In genomic region chr2:35257886-35258285, GRCm38 (mm10) we compare ENCODE assay signal across 18 mouse cellular contexts. TPM values are rescaled to one million over a fixed set of nuclear protein-coding genes. Genes with fewer than 3 reads are reported as not detected.
A peak's percentile ranks its signal among the peaks of the same experiment; 100 is the strongest.
DNase-seq lines count a peak whose midpoint lies in the region; ATAC-seq lines count a peak whose summit lies in the region.
"Had no signal": no experiment of that assay in that cellular context is flagged by ENCODE, and none has a peak within 500 bp of the region (broad histone marks: within the 10 kb centered on the region; RNA-seq: fewer than 3 reads in every experiment).

No protein-coding gene starts in this region.

- H3K27me3 ChIP-seq in heart, embryonic 14.5 days (ENCODE audit: control insufficient read depth, insufficient read depth, low read length): no peaks in the 10 kb centered on the region
- no peaks in the 10 kb centered on the region for H3K27me3 ChIP-seq in megakaryocyte, embryonic 14.5 days (replicated peaks)
- no peaks in the 10 kb centered on the region for H3K27me3 ChIP-seq in intestine, embryonic 16.5 days (replicated peaks; ENCODE audit: control insufficient read depth, insufficient read depth, low read length)

- peak overlapping the region; percentile 84 for H3K9ac ChIP-seq in heart, embryonic 14.5 days (ENCODE audit: low read length)
- no peak overlapping the region for H3K9ac ChIP-seq in intestine, embryonic 16.5 days (ENCODE audit: low read depth, low read length)
- H3K9ac ChIP-seq: forebrain, embryonic 13.5 days; midbrain, embryonic 15.5 days; neural tube, embryonic 13.5 days had no signal

- intact Hi-C loops in heart, postnatal 36 days (cut with DNase I): no loop called here

- peak overlapping the region in 1 of 2 experiments; percentile 75; a peak in 1 of 4 replicates for H3K4me3 ChIP-seq in heart, embryonic 14.5 days (ENCODE audit: control insufficient read depth in 1 of 2, insufficient read depth in 1 of 2, low read depth in 1 of 2, low read length in 2 of 2)
- H3K4me3 ChIP-seq in megakaryocyte, embryonic 14.5 days (replicated peaks): peak overlapping the region; percentile 96
- H3K4me3 ChIP-seq in intestine, embryonic 16.5 days (ENCODE audit: low read length): no peak overlapping the region; the same call in 1 of the 2 replicates
- H3K4me3 ChIP-seq: forebrain, embryonic 13.5 days; midbrain, embryonic 15.5 days had no signal

- H3K4me1 ChIP-seq in heart, embryonic 14.5 days (ENCODE audit: control insufficient read depth in 2 of 2, insufficient read depth in 2 of 2, low read length in 2 of 2): peaks cover 25 to 43% of the 10 kb centered on the region in 2 experiments
- peaks cover 94% of the 10 kb centered on the region for H3K4me1 ChIP-seq in megakaryocyte, embryonic 14.5 days
- H3K4me1 ChIP-seq in intestine, embryonic 16.5 days (ENCODE audit: control insufficient read depth, insufficient read depth, low read length): peaks cover 29% of the 10 kb centered on the region

- H3K4me2 ChIP-seq in heart, embryonic 14.5 days (ENCODE audit: low read length): peak overlapping the region; percentile 84
- H3K4me2 ChIP-seq in intestine, embryonic 16.5 days (ENCODE audit: low read depth, low read length): peak overlapping the region; percentile 94
- H3K4me2 ChIP-seq: midbrain, embryonic 15.5 days had no signal

- DNase-seq in heart, postnatal 36 days: no peak
- DNase-seq in left cerebral cortex, adult 9 months (ENCODE audit: low spot score in 2 of 2): no peak
- no peak for DNase-seq in thymus, postnatal 0 days (ENCODE audit: low spot score)
- no peak for DNase-seq in yolk sac, embryonic 10.5 days (ENCODE audit: low spot score)
- DNase-seq: cerebellum, adult 9-11 months; gastrocnemius, postnatal 10 days; kidney, postnatal 14 days; lung, postnatal 10 days; right cerebral cortex, adult 18-20 months; thymus, adult 18-20 months had no signal

- no peaks in the 10 kb centered on the region for H3K9me3 ChIP-seq in heart, embryonic 14.5 days (ENCODE audit: control insufficient read depth, low read length)
- H3K9me3 ChIP-seq in megakaryocyte, embryonic 14.5 days: no peaks in the 10 kb centered on the region
- no peaks in the 10 kb centered on the region for H3K9me3 ChIP-seq in intestine, embryonic 16.5 days (ENCODE audit: control insufficient read depth, low read length)
- H3K9me3 ChIP-seq: forebrain, embryonic 13.5 days; limb, embryonic 12.5 days; midbrain, embryonic 15.5 days; neural tube, embryonic 13.5 days had no signal

- ATAC-seq in heart, embryonic 14.5 days (ENCODE audit: insufficient number of reproducible peaks, insufficient read depth, low FRiP score, low read depth): no peak
- no peak for ATAC-seq in megakaryocyte, adult 5-6 weeks (ENCODE audit: poor library complexity, severe bottlenecking)
- no peak for ATAC-seq in intestine, embryonic 16.5 days
- ATAC-seq: forebrain, embryonic 13.5 days; midbrain, embryonic 15.5 days had no signal

- H3K36me3 ChIP-seq in heart, embryonic 14.5 days (ENCODE audit: control insufficient read depth, insufficient read depth, low read length): no peaks in the 10 kb centered on the region
- peaks cover 25% of the 10 kb centered on the region for H3K36me3 ChIP-seq in megakaryocyte, embryonic 14.5 days (replicated peaks; ENCODE audit: low read length)
- no peaks in the 10 kb centered on the region for H3K36me3 ChIP-seq in intestine, embryonic 16.5 days (ENCODE audit: control insufficient read depth, insufficient read depth, low read length)
- H3K36me3 ChIP-seq: limb, embryonic 12.5 days; midbrain, embryonic 15.5 days; neural tube, embryonic 13.5 days had no signal

- peak overlapping the region in 1 of 2 experiments; percentile 93; a peak in 3 of 4 replicates for H3K27ac ChIP-seq in heart, embryonic 14.5 days (replicated peaks in 1 of 2; ENCODE audit: control insufficient read depth in 1 of 2, insufficient read depth in 1 of 2, low read depth in 2 of 2, low read length in 2 of 2)
- H3K27ac ChIP-seq in intestine, embryonic 16.5 days (ENCODE audit: low read length): peak overlapping the region; percentile 59
- H3K27ac ChIP-seq: forebrain, embryonic 13.5 days; limb, embryonic 12.5 days; midbrain, embryonic 15.5 days; neural tube, embryonic 13.5 days had no signal

- 68% methylated on average over 2 of the region's 2 CpGs for WGBS in heart, embryonic 14.5 days
- WGBS in intestine, embryonic 16.5 days: 72% methylated on average over 2 of the region's 2 CpGs

RNA-seq across cellular contexts. Expression of gene Gsn, which starts 1.7 kb away (rescaled TPM):
- 328 and 342 TPM in 2 replicates for polyA plus RNA-seq in heart, embryonic 14.5 days (2014; fragmentation: Nextera tagmentation; extraction: Ambion mirVana)
- total RNA-seq in heart, postnatal 36 days (2021): 100 to 1,000 TPM; 969 to 984 TPM
- polyA plus RNA-seq in megakaryocyte, embryonic 14.5 days (2012; ENCODE audit: insufficient read depth, low replicate concordance): 240 and 422 TPM in 2 replicates
- total RNA-seq in megakaryocyte, adult 5-6 weeks (2015): 54.1 and 69.6 TPM in 2 replicates
- 90.9 and 98.1 TPM in 2 replicates for total RNA-seq in megakaryocyte, adult 5-6 weeks (2017)
- polyA plus RNA-seq in intestine, embryonic 16.5 days (2015; fragmentation: Nextera tagmentation; extraction: Ambion mirVana): 177 TPM in 2 replicates
- 139 TPM in 2 replicates for polyA plus RNA-seq in thymus, postnatal 0 days (2015; fragmentation: Nextera tagmentation; extraction: Ambion mirVana)

RNA-seq across cellular contexts. Expression of gene Rab14, which starts 57.0 kb away (rescaled TPM):
- polyA plus RNA-seq in heart, embryonic 14.5 days (2014; fragmentation: Nextera tagmentation; extraction: Ambion mirVana): 251 and 262 TPM in 2 replicates
- 100 to 1,000 TPM; 133 to 134 TPM for total RNA-seq in heart, postnatal 36 days (2021)
- 1,333 and 3,452 TPM in 2 replicates for polyA plus RNA-seq in megakaryocyte, embryonic 14.5 days (2012; ENCODE audit: insufficient read depth, low replicate concordance)
- total RNA-seq in megakaryocyte, adult 5-6 weeks (2015): 153 and 167 TPM in 2 replicates
- total RNA-seq in megakaryocyte, adult 5-6 weeks (2017): 134 and 137 TPM in 2 replicates
- polyA plus RNA-seq in intestine, embryonic 16.5 days (2015; fragmentation: Nextera tagmentation; extraction: Ambion mirVana): 343 and 359 TPM in 2 replicates
- 309 and 366 TPM in 2 replicates for polyA plus RNA-seq in thymus, postnatal 0 days (2015; fragmentation: Nextera tagmentation; extraction: Ambion mirVana)
